Mouse (Mus musculus) splenic B cell, adult 2 months (primary cell): ENCODE data around the gene Fbxo6.
"Not testable (repeated sequence)": the region's sequence is repeated elsewhere in the genome, so short reads cannot be mapped to it uniquely, and the experiment has no call there.

Source experiments
- DNase-seq: peaks from one replicate; pipeline ENCODE4 v3.0.0-alpha.2; 2011; ENCODE audit warnings: low read depth, low spot score
- H3K27me3 ChIP-seq: 2 replicates; pipeline ENCODE4 v1.6.1; 2012; ENCODE audit warnings: mild to moderate bottlenecking, low read length, moderate library complexity, mixed read lengths; ENCODE audit not compliant: control insufficient read depth, poor library complexity, insufficient read depth, severe bottlenecking
- H3K36me3 ChIP-seq: 2 replicates; pipeline ENCODE4 v1.6.1; 2012; ENCODE audit warnings: mild to moderate bottlenecking, low read length, moderate library complexity, mixed read lengths; ENCODE audit not compliant: control insufficient read depth, poor library complexity, insufficient read depth, severe bottlenecking

Fbxo6 gene

GRCm38 (mm10) chr4:148121982-148122693 lies 29.8 kb downstream of the Fbxo6 start:
- DNase-seq, result no peak
- no peaks in the 10 kb centered on the region for H3K27me3 ChIP-seq
- H3K36me3 ChIP-seq, result no peaks in the 10 kb centered on the region

GRCm38 (mm10) chr4:148121362-148121761 lies 30.6 kb downstream of the Fbxo6 start:
- H3K36me3 ChIP-seq, result no peaks in the 10 kb centered on the region
- no peak for DNase-seq
- no peaks in the 10 kb centered on the region for H3K27me3 ChIP-seq

GRCm38 (mm10) chr4:148120555-148120954 lies 31.4 kb downstream of the Fbxo6 start:
- Histone ChIP-seq H3K36me3 (no peaks in the 10 kb centered on the region), H3K27me3 (no peaks in the 10 kb centered on the region; the same call in 1 of the 2 replicates)
- DNase-seq, result no peak

- not testable (repeated sequence) for H3K36me3 ChIP-seq, DNase-seq, H3K27me3 ChIP-seq
Measured at GRCm38 (mm10) chr4:148119578-148119977, 32.4 kb downstream of the Fbxo6 start.

- DNase-seq, result peak; percentile 34
- H3K27me3 ChIP-seq, result no peaks in the 10 kb centered on the region; the same call in 1 of the 2 replicates
Measured at GRCm38 (mm10) chr4:148117392-148117791, 34.5 kb downstream of the Fbxo6 start.

GRCm38 (mm10) chr4:148116657-148117056 lies 35.3 kb downstream of the Fbxo6 start:
- no peaks in the 10 kb centered on the region for H3K36me3 ChIP-seq
- no peaks in the 10 kb centered on the region; the same call in 1 of the 2 replicates for H3K27me3 ChIP-seq
- DNase-seq, result peak; percentile 36

More at GRCm38 (mm10) chr4:148117392-148117791, 34.5 kb downstream of the Fbxo6 start:
- H3K36me3 ChIP-seq, result no peaks in the 10 kb centered on the region

- Histone ChIP-seq H3K27me3 (no peaks in the 10 kb centered on the region; the same call in 1 of the 2 replicates), H3K36me3 (no peaks in the 10 kb centered on the region)
- peak; percentile 61 for DNase-seq
Measured at GRCm38 (mm10) chr4:148115467-148115866, 36.5 kb downstream of the Fbxo6 start.

GRCm38 (mm10) chr4:148114758-148115391 lies 37.1 kb downstream of the Fbxo6 start:
- no peaks in the 10 kb centered on the region for H3K36me3 ChIP-seq
- no peaks in the 10 kb centered on the region; the same call in 1 of the 2 replicates for H3K27me3 ChIP-seq
- peak; percentile 87 for DNase-seq

- DNase-seq, result no peak
- no peaks in the 10 kb centered on the region for H3K36me3 ChIP-seq
- H3K27me3 ChIP-seq, result no peaks in the 10 kb centered on the region; the same call in 1 of the 2 replicates
Measured at GRCm38 (mm10) chr4:148112519-148112918, 39.4 kb downstream of the Fbxo6 start.

GRCm38 (mm10) chr4:148109215-148109614 lies 42.7 kb downstream of the Fbxo6 start:
- DNase-seq, result no peak
- Histone ChIP-seq H3K27me3 (no peaks in the 10 kb centered on the region), H3K36me3 (no peaks in the 10 kb centered on the region)

GRCm38 (mm10) chr4:148108565-148109100 lies 43.3 kb downstream of the Fbxo6 start:
- no peaks in the 10 kb centered on the region for H3K36me3 ChIP-seq
- no peaks in the 10 kb centered on the region for H3K27me3 ChIP-seq
- no peak for DNase-seq

- H3K36me3 ChIP-seq, result no peaks in the 10 kb centered on the region
- no peak for DNase-seq
- H3K27me3 ChIP-seq, result no peaks in the 10 kb centered on the region
Measured at GRCm38 (mm10) chr4:148107621-148108291, 44.2 kb downstream of the Fbxo6 start.

- no peaks in the 10 kb centered on the region for H3K27me3 ChIP-seq
- no peak for DNase-seq
- no peaks in the 10 kb centered on the region for H3K36me3 ChIP-seq
Measured at GRCm38 (mm10) chr4:148104146-148104545, 47.8 kb downstream of the Fbxo6 start.

GRCm38 (mm10) chr4:148101801-148102527 lies 50.0 kb downstream of the Fbxo6 start:
- no peaks in the 10 kb centered on the region for H3K27me3 ChIP-seq
- peak; percentile 34 for DNase-seq
- no peaks in the 10 kb centered on the region for H3K36me3 ChIP-seq
